Mouse (Mus musculus) heart, embryonic 13.5 days (tissue): ENCODE measurements at regions not wholly inside any gene's neighbourhood (a gene's known extent, or its start where the extent isn't known, plus 50 kb on each side); places are given as distances from the start of the nearest gene placed in this dataset.

Experiments
- ATAC-seq: fragments of 200-750 bp; cut with Nextera tagmentation; 2 replicates; pipeline ENCODE4 v1.8.0; 2017; ENCODE audit warnings: moderate TSS enrichment; ENCODE audit not compliant: insufficient number of reproducible peaks, low FRiP score, low TSS enrichment; ENCODE audit errors: extremely low read depth
- H3K27ac ChIP-seq: fragments of 300-500 bp; sonication (generic); replicated peaks from 2 replicates; pipeline ENCODE4 v1.5.1; 2015; ENCODE audit warnings: moderate library complexity, mild to moderate bottlenecking, inconsistent platforms
- H3K27me3 ChIP-seq: fragments of 300-500 bp; sonication (generic); replicated peaks from 2 replicates; pipeline ENCODE4 v1.6.1; 2015; ENCODE audit warnings: mild to moderate bottlenecking, inconsistent platforms
- H3K36me3 ChIP-seq: fragments of 300-500 bp; sonication (generic); 2 replicates; pipeline ENCODE4 v1.6.1; 2015; ENCODE audit warnings: mild to moderate bottlenecking, inconsistent platforms
- H3K4me1 ChIP-seq: fragments of 300-500 bp; sonication (generic); 2 replicates; pipeline ENCODE4 v1.6.1; 2015; ENCODE audit warnings: inconsistent platforms
- H3K4me2 ChIP-seq: fragments of 300-500 bp; sonication (generic); 2 replicates; pipeline ENCODE4 v1.6.1; 2015; ENCODE audit warnings: inconsistent platforms, mild to moderate bottlenecking, moderate library complexity
- H3K4me3 ChIP-seq: fragments of 300-500 bp; sonication (generic); 2 replicates; pipeline ENCODE4 v1.5.1; 2015; ENCODE audit warnings: moderate library complexity, mild to moderate bottlenecking, inconsistent platforms
- H3K9ac ChIP-seq: fragments of 300-500 bp; sonication (generic); 2 replicates; pipeline ENCODE4 v1.6.1; 2015; ENCODE audit warnings: inconsistent platforms, mild to moderate bottlenecking, moderate library complexity
- H3K9me3 ChIP-seq: fragments of 300-500 bp; sonication (generic); 2 replicates; pipeline ENCODE4 v1.6.1; 2016; ENCODE audit warnings: inconsistent platforms
- WGBS: fragments of 180-500 bp; shearing (Covaris S2); methylation state at CpG from one replicate; pipeline ENCODE4 v1.1.7; 2015; ENCODE audit warnings: mixed read lengths; 5-methylcytosine and 5-hydroxymethylcytosine counted together

- H3K4me2 ChIP-seq = no peak overlapping the region
- no peak for ATAC-seq
- H3K9ac ChIP-seq = no peak overlapping the region
- H3K9me3 ChIP-seq = no peaks in the 10 kb centered on the region
- WGBS = 77% methylated on average over 5 of the region's 5 CpGs
- no peaks in the 10 kb centered on the region for H3K36me3 ChIP-seq
- no peaks in the 10 kb centered on the region for H3K4me1 ChIP-seq
- H3K27me3 ChIP-seq = no peaks in the 10 kb centered on the region
- no peak overlapping the region for H3K27ac ChIP-seq
- no peak overlapping the region for H3K4me3 ChIP-seq
These were observed 69.4 kb upstream of the Nck2 start for GRCm38 (mm10) chr1:43374946-43375345.

- H3K36me3 ChIP-seq = no peaks in the 10 kb centered on the region
- no peak overlapping the region for H3K4me2 ChIP-seq
- H3K4me1 ChIP-seq = no peaks in the 10 kb centered on the region
- 84% methylated on average over 4 of the region's 4 CpGs for WGBS
- H3K9me3 ChIP-seq = no peaks in the 10 kb centered on the region
- no peaks in the 10 kb centered on the region for H3K27me3 ChIP-seq
- no peak for ATAC-seq
- no peak overlapping the region for H3K27ac ChIP-seq
- no peak overlapping the region for H3K4me3 ChIP-seq
- no peak overlapping the region for H3K9ac ChIP-seq
These were observed 68.5 kb upstream of the Nck2 start for GRCm38 (mm10) chr1:43375851-43376250.

GRCm38 (mm10) chr1:43377491-43378263 is 66.7 kb upstream of the Nck2 start:
- no peak for ATAC-seq
- 84% methylated on average over 4 of the region's 4 CpGs for WGBS
- no peaks in the 10 kb centered on the region for H3K9me3 ChIP-seq

GRCm38 (mm10) chr1:43385008-43385407 is 59.4 kb upstream of the Nck2 start:
- ATAC-seq = no peak
- no peaks in the 10 kb centered on the region for H3K4me1 ChIP-seq

More at GRCm38 (mm10) chr1:43377491-43378263, 66.7 kb upstream of the Nck2 start:
- H3K4me2 ChIP-seq = no peak overlapping the region
- no peak overlapping the region for H3K27ac ChIP-seq
- no peaks in the 10 kb centered on the region for H3K27me3 ChIP-seq
- H3K4me3 ChIP-seq = no peak overlapping the region
- H3K4me1 ChIP-seq = no peaks in the 10 kb centered on the region
- no peaks in the 10 kb centered on the region for H3K36me3 ChIP-seq
- no peak overlapping the region for H3K9ac ChIP-seq

GRCm38 (mm10) chr1:43394035-43394434 is 50.3 kb upstream of the Nck2 start:
- H3K4me1 ChIP-seq = peaks cover 5% of the 10 kb centered on the region
- no peaks in the 10 kb centered on the region for H3K36me3 ChIP-seq
- no peak overlapping the region for H3K4me2 ChIP-seq
- H3K9me3 ChIP-seq = no peaks in the 10 kb centered on the region
- no peak overlapping the region for H3K9ac ChIP-seq
- no peak for ATAC-seq
- no peaks in the 10 kb centered on the region for H3K27me3 ChIP-seq
- H3K4me3 ChIP-seq = no peak overlapping the region
- 81% methylated on average over 2 of the region's 2 CpGs for WGBS
- H3K27ac ChIP-seq = no peak overlapping the region

More at GRCm38 (mm10) chr1:43385008-43385407, 59.4 kb upstream of the Nck2 start:
- Histone ChIP-seq H3K27ac (no peak overlapping the region), H3K4me3 (no peak overlapping the region), H3K36me3 (no peaks in the 10 kb centered on the region), H3K27me3 (no peaks in the 10 kb centered on the region), H3K4me2 (no peak overlapping the region), H3K9ac (no peak overlapping the region), H3K9me3 (no peaks in the 10 kb centered on the region)
